Mouse (Mus musculus) left cerebral cortex, adult 2 months (tissue): ENCODE measurements around the gene Nodal. TPM values are rescaled to one million over a fixed set of nuclear protein-coding genes. Genes with fewer than 3 reads are reported as not detected.

Experiments
- DNase-seq, 2 experiments: peaks; one replicate each; pipeline ENCODE4 v3.0.0; 2021 to 2022; ENCODE audit warnings: low spot score in 2 of 2, mixed read lengths in 1 of 2; ENCODE audit errors: extremely low spot score in 1 of 2
- H3K27ac ChIP-seq: fragments of 200-600 bp; 2 replicates; pipeline ENCODE4 v1.8.1; 2022
- H3K4me3 ChIP-seq: fragments of 200-600 bp; 2 replicates; pipeline ENCODE4 v1.8.1; 2022
- CTCF ChIP-seq: fragments of 200-600 bp; IDR thresholded peaks from 2 replicates; pipeline ENCODE4 v1.8.1; 2022; ENCODE audit warnings: antibody characterized with exemption, mild to moderate bottlenecking, moderate library complexity
- intact Hi-C: fragments of 180-260 bp; cut with DNase I; formaldehyde crosslinking; loops from one replicate; pipeline ENCODE4 v1.15.1; 2025
- total RNA-seq, 2 experiments: library from RNA; stranded (reverse); gene quantifications; 2 replicates each; pipeline ENCODE4 v1.2.3; 2021

Gene Nodal
- total RNA-seq, 2 experiments from 2014 or later = not detected

- intact Hi-C loops = no loop called here
Observed at GRCm38 (mm10) chr10:61381823-61382222, 35.9 kb upstream of the Nodal start.

DNA sequence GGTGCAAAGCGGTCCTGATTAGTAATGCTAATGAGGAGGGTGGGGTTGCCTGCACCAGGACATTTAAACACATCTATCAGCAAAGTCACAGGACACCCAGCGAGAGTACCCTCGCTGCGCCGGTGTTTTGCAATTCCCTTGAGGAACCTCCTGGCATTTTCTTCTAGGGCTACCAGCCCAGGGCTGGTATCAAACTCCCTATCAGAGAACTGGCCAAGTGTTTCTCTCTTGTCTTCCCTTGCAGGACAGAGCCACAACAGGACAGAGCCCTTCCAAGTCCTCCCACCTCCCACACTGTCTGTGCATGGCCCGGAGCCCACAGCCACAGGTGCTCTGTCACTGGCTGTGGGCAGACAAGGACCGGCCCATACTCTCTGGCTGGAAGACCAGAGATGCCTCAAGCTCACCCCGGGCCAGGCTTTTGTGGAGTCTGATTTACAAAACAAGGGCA, 35.5 kb upstream of the Nodal start:
- peak overlapping the region; percentile 61 for H3K4me3 ChIP-seq
- no peak for DNase-seq
- no peak for TF ChIP-seq CTCF
- intact Hi-C loops = no loop called here
- peak overlapping the region; percentile 78 for H3K27ac ChIP-seq

More at GRCm38 (mm10) chr10:61381823-61382222, 35.9 kb upstream of the Nodal start:
- H3K4me3 ChIP-seq = peak overlapping the region; percentile 61; the same call in 1 of the 2 replicates
- DNase-seq = no peak
- H3K27ac ChIP-seq = no peak overlapping the region; the same call in 1 of the 2 replicates
- no peak for TF ChIP-seq CTCF

DNA sequence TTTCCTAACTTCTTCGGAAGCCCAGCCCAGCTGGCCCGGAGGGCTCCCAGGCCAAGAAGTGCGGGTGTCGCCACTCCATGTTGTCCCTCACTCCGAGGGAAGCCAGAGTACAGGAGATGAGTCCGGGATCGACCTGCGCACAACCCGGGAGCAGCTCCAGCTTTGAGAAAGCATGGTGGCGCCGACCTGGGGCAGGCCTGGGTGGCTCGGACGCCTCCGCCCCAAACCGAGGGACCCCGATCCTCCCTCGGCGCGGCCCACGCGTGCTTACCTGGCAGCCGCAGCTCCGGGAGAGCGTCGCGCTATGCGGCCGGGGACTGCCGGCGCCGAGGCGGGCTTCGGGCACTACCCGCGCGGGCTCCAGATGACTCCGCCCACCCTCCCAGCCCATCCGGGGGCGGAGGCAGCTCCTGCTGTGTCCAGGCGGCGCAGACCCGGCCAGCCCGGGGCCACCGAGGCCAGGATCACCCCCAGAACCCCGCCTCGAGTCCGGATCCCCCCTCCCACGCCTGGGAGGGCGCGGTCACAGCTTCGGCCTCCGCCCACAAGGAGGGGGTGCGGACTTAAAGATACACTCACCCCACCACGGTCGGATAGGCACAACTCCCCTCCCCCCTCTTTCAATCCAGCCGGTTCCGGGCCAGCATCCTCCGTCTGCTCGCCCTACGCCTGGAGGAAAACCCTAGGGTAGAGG, 34.6 kb upstream of the Nodal start, which contains the start of gene Pald1:
Pald1 (minus strand) TSS at position 510 of the 694 bp plus-strand sequence.
- Histone ChIP-seq H3K27ac (peak within 1 kb of the TSS; percentile 78), H3K4me3 (peak within 1 kb of the TSS; percentile 61)
- no peak for TF ChIP-seq CTCF
- peak; percentile 40 to 64 for DNase-seq
- intact Hi-C loops = no loop called here

DNA sequence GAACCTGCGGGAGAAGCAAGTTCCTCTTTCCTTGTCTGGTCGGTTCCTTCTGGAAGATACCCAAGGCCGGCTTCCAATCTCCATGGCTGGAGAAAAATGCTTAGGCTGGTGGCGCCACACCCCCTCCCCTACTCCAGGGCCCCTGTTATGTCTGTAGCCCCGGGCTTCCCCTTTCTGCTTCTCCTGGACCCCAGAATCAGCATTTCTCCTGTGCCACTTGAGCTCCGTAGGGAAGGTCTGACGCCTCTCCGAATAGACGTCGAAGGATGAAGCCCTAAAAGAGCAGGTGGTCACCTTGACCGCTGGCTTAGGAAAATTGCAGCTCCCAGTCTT, 34.1 kb upstream of the Nodal start:
- TF ChIP-seq CTCF = no peak
- intact Hi-C loops = no loop called here
- peak overlapping the region; percentile 78 for H3K27ac ChIP-seq
- DNase-seq = peak in 1 of 2 experiments; percentile 22
- H3K4me3 ChIP-seq = peak overlapping the region; percentile 61

DNA sequence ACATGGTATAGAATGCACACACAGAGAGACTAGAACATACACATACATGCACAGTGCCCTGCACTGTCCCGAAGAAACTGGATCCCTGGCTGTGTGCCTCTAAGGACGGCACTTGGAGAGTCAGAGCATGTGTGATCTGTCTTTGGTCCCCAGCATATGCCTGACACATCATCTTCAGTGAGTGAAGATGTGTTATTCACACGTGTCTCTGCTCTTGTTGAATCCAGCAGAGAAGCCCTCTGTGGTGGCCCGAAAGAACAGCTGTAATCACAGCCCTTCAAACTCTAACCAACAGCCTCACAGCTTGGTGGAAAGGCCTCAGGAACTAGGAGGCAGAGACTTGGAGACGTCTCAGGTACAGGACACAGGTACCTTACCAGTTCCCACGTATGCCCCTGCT, 32.6 kb upstream of the Nodal start:
- Histone ChIP-seq H3K4me3 (no peak overlapping the region), H3K27ac (no peak overlapping the region)
- TF ChIP-seq CTCF = no peak
- intact Hi-C loops = no loop called here
- no peak for DNase-seq

- Histone ChIP-seq H3K27ac (no peak overlapping the region), H3K4me3 (no peak overlapping the region)
- TF ChIP-seq CTCF = no peak
- intact Hi-C loops = no loop called here
- no peak for DNase-seq
Observed at GRCm38 (mm10) chr10:61386284-61386683, 31.5 kb upstream of the Nodal start.

- intact Hi-C loops = no loop called here
- DNase-seq = no peak
- H3K4me3 ChIP-seq = no peak overlapping the region
- no peak for TF ChIP-seq CTCF
- no peak overlapping the region for H3K27ac ChIP-seq
Observed at GRCm38 (mm10) chr10:61389020-61389419, 28.8 kb upstream of the Nodal start.

DNA sequence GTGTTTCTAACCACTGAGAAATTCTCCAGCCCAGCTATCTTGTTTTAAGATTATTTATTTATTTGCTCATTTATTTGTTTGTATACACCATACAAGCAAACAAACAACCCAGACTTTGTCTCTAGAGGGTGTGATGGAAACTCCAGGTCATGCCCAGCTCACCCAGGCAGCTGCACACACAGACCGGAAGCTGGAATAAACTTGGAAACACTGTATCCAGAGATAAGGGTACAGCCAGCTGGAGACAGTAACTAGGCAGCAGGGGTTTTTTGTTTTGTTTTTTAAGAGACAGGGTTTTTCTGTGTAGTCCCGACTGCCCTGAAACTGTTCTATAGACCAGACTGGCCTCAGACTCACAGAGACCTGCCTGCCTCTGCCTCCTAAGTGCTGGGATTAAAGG, 27.6 kb upstream of the Nodal start:
- Histone ChIP-seq H3K4me3 (no peak overlapping the region), H3K27ac (no peak overlapping the region)
- intact Hi-C loops = no loop called here
- TF ChIP-seq CTCF = no peak
- no peak for DNase-seq

DNA sequence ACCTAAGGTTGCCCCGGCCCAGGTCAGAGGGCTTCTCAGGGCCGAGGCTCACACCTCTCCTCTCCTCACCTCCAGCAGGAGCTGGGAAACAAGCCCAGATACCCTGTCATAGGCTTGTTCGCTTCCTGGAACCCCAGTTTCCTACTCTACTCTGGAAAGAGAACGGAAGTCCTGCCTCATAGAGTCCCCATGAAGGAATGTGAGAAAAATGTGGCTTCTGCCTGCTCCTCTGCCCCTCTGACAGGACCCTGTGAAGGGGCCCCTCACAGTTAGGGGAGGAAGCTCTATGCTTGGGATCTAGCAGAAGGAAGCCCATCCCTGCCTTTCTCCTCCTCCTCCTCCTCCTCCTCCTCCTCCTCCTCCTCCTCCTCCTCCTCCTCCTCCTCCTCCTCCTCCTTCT, 25.2 kb upstream of the Nodal start:
- H3K27ac ChIP-seq = no peak overlapping the region
- intact Hi-C loops = no loop called here
- no peak for DNase-seq
- no peak overlapping the region for H3K4me3 ChIP-seq
- TF ChIP-seq CTCF = no peak

GRCm38 (mm10) chr10:61394476-61395136, 23.2 kb upstream of the Nodal start:
- intact Hi-C loops = loop anchor here (5.0 kb wide), 1 partner anchor 192 kb away; no protein-coding TSS in a partner anchor
- no peak overlapping the region for H3K27ac ChIP-seq
- TF ChIP-seq CTCF = no peak
- DNase-seq = no peak
- H3K4me3 ChIP-seq = no peak overlapping the region

- H3K27ac ChIP-seq = no peak overlapping the region
- intact Hi-C loops = loop anchor here (5.0 kb wide), 1 partner anchor 196 kb away; no protein-coding TSS in a partner anchor
- no peak for DNase-seq
- no peak for TF ChIP-seq CTCF
- H3K4me3 ChIP-seq = no peak overlapping the region
Observed at GRCm38 (mm10) chr10:61398125-61398524, 19.6 kb upstream of the Nodal start.

GRCm38 (mm10) chr10:61399156-61399734, 18.5 kb upstream of the Nodal start:
- DNase-seq = peak; percentile 56 to 62
- H3K27ac ChIP-seq = no peak overlapping the region
- peak; percentile 84 for TF ChIP-seq CTCF
- intact Hi-C loops = loop anchor here (1.0 to 5.0 kb wide), 2 partner anchors 58 to 197 kb away; no protein-coding TSS in a partner anchor
- H3K4me3 ChIP-seq = no peak overlapping the region
